Mouse (Mus musculus) embryonic fibroblast, embryonic 13.5 days (primary cell): ENCODE measurements around the gene Ccdc30.

Source experiments
- CTCF ChIP-seq: IDR thresholded peaks from 2 replicates; pipeline ENCODE4 v1.5.1; 2011; ENCODE audit warnings: mild to moderate bottlenecking, control low read depth, low read length, moderate library complexity, borderline replicate concordance; ENCODE audit not compliant: insufficient read depth
- POLR2A ChIP-seq: IDR thresholded peaks from 2 replicates; pipeline ENCODE4 v1.6.1; 2011; ENCODE audit warnings: low read depth, mild to moderate bottlenecking, control low read depth, low read length, moderate library complexity

DNA sequence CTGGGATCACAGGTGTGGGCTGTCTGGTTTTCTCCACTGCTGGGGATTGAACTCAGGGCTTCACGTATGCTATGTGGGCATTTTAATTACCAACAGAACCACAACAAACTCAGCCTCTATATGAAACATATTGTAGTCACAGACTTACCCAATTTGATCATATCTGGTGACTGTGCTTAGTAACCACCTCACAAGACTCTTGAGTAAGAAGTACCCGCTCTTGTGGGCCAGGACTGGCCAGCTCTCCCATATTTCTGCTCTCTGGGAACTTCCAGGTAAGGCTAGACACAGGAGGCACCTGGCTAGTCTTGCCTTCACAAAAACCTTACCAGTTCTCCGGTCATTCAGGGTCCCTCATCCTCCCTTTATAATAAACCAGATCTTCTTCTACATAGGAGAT, 47.1 kb upstream of the Ccdc30 start:
- no peak for TF ChIP-seq CTCF
- no peak for TF ChIP-seq POLR2A
